Mouse (Mus musculus) Patski (cell line): ENCODE data around the gene Hspg2. TPM values are rescaled to one million over a fixed set of nuclear protein-coding genes. Genes with fewer than 3 reads are reported as not detected.

Source experiments
- ATAC-seq: fragments of 100-300 bp; one replicate; pipeline ENCODE4 v1.8.0; 2021
- CTCF ChIA-PET: fragments of 350-600 bp; sonication (Branson Sonifier 250); formaldehyde crosslinking; loops from one replicate; lab custom pipeline; 2022; ENCODE audit warnings: inconsistent platforms; lab: Charles Lee
- POLR2A ChIA-PET: fragments of 350-600 bp; sonication (Branson Sonifier 250); formaldehyde crosslinking; loops from one replicate; lab custom pipeline; 2022; ENCODE audit warnings: antibody characterized with exemption, inconsistent platforms; lab: Charles Lee
- DNase-seq: peaks from one replicate; pipeline ENCODE4 v3.0.0-alpha.2; 2011; ENCODE audit warnings: low read depth, low spot score
- H3K27me3 ChIP-seq: fragments of 371-371 bp; one replicate; pipeline ENCODE4 v1.5.1; 2021
- CTCF ChIP-seq: fragments of 100-300 bp; IDR thresholded peaks from one replicate; pipeline ENCODE4 v1.5.1; 2021
- in situ Hi-C: fragments of 300-500 bp; cut with MboI; formaldehyde crosslinking; loops from 3 replicates; pipeline ENCODE4 v1.11.1; 2018; ENCODE audit warnings: low pct_unique_long_range_greater_than_20kb, mixed read lengths
- polyA plus RNA-seq: library from polyadenylated mRNA; unstranded; gene quantifications from one replicate; pipeline ENCODE4 v1.2.3, GENCODE M21; 2021

Gene Hspg2
- polyA plus RNA-seq, 1 experiment from 2014 or later: 133 TPM

- H3K27me3 ChIP-seq: no peaks in the 10 kb centered on the region
- POLR2A ChIA-PET: interaction anchor here (1.5 kb wide), 1 partner anchor 20 kb away, joined by 4 read pairs; no protein-coding TSS in a partner anchor
- ATAC-seq: peak; percentile 63
- peak; percentile 94 for DNase-seq
- in situ Hi-C loops: loop anchor here (10.0 to 25.0 kb wide), 2 partner anchors 53 to 89 kb away; no protein-coding TSS in a partner anchor
- CTCF ChIA-PET: no interaction called here
- TF ChIP-seq CTCF: no peak
Observed at GRCm38 (mm10) chr4:137448197-137448596, 20.4 kb upstream of the Hspg2 start.

DNA sequence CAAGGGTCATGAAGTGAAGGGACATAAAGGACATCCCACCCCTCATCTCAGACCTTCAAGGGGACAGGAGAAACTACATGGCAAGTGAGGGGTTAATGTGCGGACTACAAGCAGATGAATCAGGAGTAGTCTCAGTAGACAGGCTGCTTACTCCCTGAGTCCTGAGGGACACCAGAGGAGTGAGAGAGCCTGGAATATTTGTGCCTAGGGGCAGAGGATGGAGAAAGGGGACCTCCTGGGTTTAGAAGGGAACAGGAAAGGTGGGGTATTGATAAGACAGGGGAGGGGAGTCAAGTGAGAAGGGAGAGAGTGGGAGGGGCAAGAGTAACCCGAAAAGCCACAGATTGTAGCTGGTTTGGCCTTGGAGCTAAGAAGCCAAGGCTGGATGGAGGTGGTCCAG is 19.9 kb upstream of the Hspg2 start:
- TF ChIP-seq CTCF: no peak
- POLR2A ChIA-PET: interaction anchor here (1.4 to 1.5 kb wide), 2 partner anchors 10 to 19 kb away, joined by 3 to 4 read pairs; no protein-coding TSS in a partner anchor
- in situ Hi-C loops: loop anchor here (10.0 to 25.0 kb wide), 2 partner anchors 54 to 89 kb away; no protein-coding TSS in a partner anchor
- no peaks in the 10 kb centered on the region for H3K27me3 ChIP-seq
- peak; percentile 19 for ATAC-seq
- CTCF ChIA-PET: no interaction called here
- no peak for DNase-seq

- TF ChIP-seq CTCF: no peak
- no peak for DNase-seq
- in situ Hi-C loops: loop anchor here (10.0 to 25.0 kb wide), 2 partner anchors 54 to 88 kb away; no protein-coding TSS in a partner anchor
- no peaks in the 10 kb centered on the region for H3K27me3 ChIP-seq
- ChIA-PET CTCF (no interaction called here), POLR2A (interaction anchor here (0.6 to 1.5 kb wide), 3 partner anchors 10 to 364 kb away, joined by 3 to 4 read pairs (median 3); no protein-coding TSS in a partner anchor)
- ATAC-seq: peak; percentile 52
Observed at GRCm38 (mm10) chr4:137449132-137449531, 19.4 kb upstream of the Hspg2 start.

DNA sequence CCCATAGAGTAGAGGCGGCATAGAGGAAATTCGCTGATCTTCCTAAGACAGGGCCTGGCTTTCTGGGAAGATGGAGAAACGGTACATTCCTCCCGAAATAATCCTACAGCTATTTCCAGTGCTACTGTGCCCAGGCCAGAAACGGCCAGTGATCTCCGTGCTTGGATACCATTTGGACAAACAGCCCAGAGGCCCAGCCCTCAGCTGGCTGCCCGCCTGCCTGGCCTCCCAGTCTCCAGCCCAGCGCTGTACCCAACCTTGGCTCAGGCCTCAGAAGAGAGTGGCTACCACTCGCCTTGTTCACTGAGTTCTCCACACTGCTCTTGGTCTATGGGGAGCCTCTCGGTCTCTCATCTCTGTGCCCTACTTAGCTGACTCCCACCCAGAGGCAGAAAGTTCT is 18.9 kb upstream of the Hspg2 start:
- in situ Hi-C loops: loop anchor here (10.0 to 25.0 kb wide), 2 partner anchors 55 to 88 kb away; no protein-coding TSS in a partner anchor
- ATAC-seq (no peak), DNase-seq (no peak)
- CTCF ChIA-PET: no interaction called here
- TF ChIP-seq CTCF: no peak
- POLR2A ChIA-PET: interaction anchor here (0.5 to 1.4 kb wide), 2 partner anchors 9 to 104 kb away, joined by 3 read pairs; no protein-coding TSS in a partner anchor
- H3K27me3 ChIP-seq: no peaks in the 10 kb centered on the region

- in situ Hi-C loops: no loop called here
Observed at GRCm38 (mm10) chr4:137452190-137452589, 16.4 kb upstream of the Hspg2 start.

GRCm38 (mm10) chr4:137453234-137453767 is 15.3 kb upstream of the Hspg2 start, which contains the start of gene 1700013G24Rik:
TSS of gene 1700013G24Rik (plus strand) at chr4:137453284.
- no peaks in the 10 kb centered on the region for H3K27me3 ChIP-seq
- in situ Hi-C loops: no loop called here
- ATAC-seq (no peak), DNase-seq (no peak)
- CTCF ChIA-PET: interaction anchor here (1.3 kb wide), 1 partner anchor 12 kb away, joined by 4 read pairs; no protein-coding TSS in a partner anchor
- no peak for TF ChIP-seq CTCF
- POLR2A ChIA-PET: interaction anchor here (1.1 kb wide), 1 partner anchor 15 kb away, joined by 3 read pairs; no protein-coding TSS in a partner anchor

More at GRCm38 (mm10) chr4:137452190-137452589, 16.4 kb upstream of the Hspg2 start:
- ATAC-seq (no peak), DNase-seq (no peak)
- no peaks in the 10 kb centered on the region for H3K27me3 ChIP-seq
- POLR2A ChIA-PET: no interaction called here
- CTCF ChIA-PET: no interaction called here
- no peak for TF ChIP-seq CTCF

DNA sequence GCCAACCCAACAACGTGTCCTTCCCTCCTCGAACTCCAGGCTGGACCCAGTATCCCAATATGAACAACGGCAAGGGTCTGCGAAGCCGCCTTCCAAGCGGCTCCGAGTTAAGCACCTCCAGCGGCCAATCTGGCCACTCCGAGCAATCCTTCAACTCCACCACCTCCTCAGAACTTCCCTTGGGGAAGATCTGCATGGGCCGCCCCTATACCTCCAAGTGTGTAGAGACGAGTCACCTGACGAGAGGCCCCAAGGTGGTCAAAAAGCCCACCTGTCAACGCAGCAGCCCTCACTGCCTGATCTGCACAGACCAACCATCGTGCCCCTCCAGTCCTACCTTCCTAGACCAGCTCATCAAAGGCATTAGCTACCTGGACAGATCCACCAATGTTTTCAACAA is 14.0 kb upstream of the Hspg2 start:
- TF ChIP-seq CTCF: no peak
- H3K27me3 ChIP-seq: no peaks in the 10 kb centered on the region
- POLR2A ChIA-PET: interaction anchor here (0.7 kb wide), 1 partner anchor 76 kb away, joined by 3 read pairs; no protein-coding TSS in a partner anchor
- in situ Hi-C loops: no loop called here
- DNase-seq: no peak
- no peak for ATAC-seq
- CTCF ChIA-PET: no interaction called here

DNA sequence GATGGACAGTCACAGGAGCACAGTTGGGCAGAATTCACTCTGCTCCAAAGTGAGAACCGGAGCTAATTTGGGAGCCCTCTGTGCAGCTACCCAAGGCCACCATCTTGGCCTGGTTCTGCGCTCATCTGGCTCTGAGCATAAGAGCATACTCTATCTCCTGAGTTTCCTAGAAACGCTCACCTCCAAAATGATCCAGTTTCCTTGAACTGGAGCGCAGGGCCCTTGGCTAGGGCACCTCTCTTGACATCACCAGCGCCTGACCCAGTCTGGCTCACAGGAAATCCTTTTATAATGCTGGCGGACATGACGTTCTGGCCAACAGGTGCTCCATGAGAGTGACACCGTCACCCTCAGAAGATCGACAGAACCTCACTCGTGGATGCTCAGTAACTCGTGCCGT is 12.0 kb upstream of the Hspg2 start:
- no peaks in the 10 kb centered on the region for H3K27me3 ChIP-seq
- ChIA-PET CTCF (no interaction called here), POLR2A (interaction anchor here (1.0 kb wide), 1 partner anchor 12 kb away, joined by 3 read pairs; the partner anchor contains the start of gene Hspg2)
- in situ Hi-C loops: no loop called here
- no peak for DNase-seq
- no peak for TF ChIP-seq CTCF
- no peak for ATAC-seq

GRCm38 (mm10) chr4:137457292-137457691 is 11.3 kb upstream of the Hspg2 start:
- ChIA-PET CTCF (no interaction called here), POLR2A (interaction anchor here (1.0 kb wide), 1 partner anchor 11 kb away, joined by 3 read pairs; the partner anchor contains the start of gene Hspg2)
- DNase-seq: no peak
- in situ Hi-C loops: no loop called here
- ATAC-seq: no peak
- H3K27me3 ChIP-seq: no peaks in the 10 kb centered on the region
- no peak for TF ChIP-seq CTCF

DNA sequence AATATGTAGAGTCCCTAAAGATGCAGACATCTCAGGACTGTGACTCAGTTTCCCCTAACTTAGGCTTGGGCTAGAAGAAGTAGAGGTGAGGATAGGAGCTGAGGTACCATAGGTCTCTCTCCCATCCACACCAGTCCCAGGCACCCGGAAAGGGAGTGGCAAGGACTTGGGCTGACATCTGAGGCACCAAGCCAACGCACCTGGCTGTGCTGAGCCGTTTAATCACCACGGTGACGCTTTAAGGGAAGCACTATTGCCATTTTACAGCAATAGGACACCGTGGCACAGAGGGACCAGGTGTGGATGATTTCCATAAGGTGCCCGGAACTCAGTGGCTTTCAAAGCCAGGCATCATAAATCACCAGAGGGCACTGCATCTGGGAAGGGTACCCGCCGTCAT is 10.3 kb upstream of the Hspg2 start:
- no peak for TF ChIP-seq CTCF
- POLR2A ChIA-PET: interaction anchor here (1.1 kb wide), 1 partner anchor 9 kb away, joined by 3 read pairs; no protein-coding TSS in a partner anchor
- ATAC-seq (no peak), DNase-seq (no peak)
- H3K27me3 ChIP-seq: no peaks in the 10 kb centered on the region
- CTCF ChIA-PET: no interaction called here
- in situ Hi-C loops: no loop called here

DNA sequence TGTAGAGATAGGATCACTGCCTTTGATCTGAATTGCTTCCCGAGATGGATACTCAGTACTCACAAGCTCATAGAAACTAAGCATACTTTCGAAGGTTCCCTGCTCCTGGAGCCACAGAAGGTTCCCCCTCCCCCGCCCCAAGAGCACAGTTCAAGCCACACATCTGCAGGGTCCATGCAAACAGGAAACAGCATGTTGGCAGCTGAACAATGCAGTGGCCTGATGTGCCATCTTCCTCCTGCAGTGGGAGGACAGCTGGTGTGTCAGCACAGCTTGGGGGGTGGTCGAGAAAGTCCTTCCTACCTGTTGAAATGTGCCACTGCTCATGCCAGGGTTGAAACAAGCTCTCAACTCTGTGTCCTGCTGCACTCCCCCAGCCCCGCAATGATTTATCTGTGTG is 9.7 kb upstream of the Hspg2 start:
- ATAC-seq (no peak), DNase-seq (no peak)
- TF ChIP-seq CTCF: no peak
- CTCF ChIA-PET: no interaction called here
- in situ Hi-C loops: no loop called here
- H3K27me3 ChIP-seq: no peaks in the 10 kb centered on the region
- POLR2A ChIA-PET: interaction anchor here (1.1 kb wide), 1 partner anchor 9 kb away, joined by 3 read pairs; no protein-coding TSS in a partner anchor
